Mouse (Mus musculus) G1E (cell line): ENCODE results near the gene Prss50.

Experiments used
- CTCF ChIP-seq: IDR thresholded peaks from 2 replicates; pipeline ENCODE4 v1.5.1; 2012; ENCODE audit warnings: low read depth, low read length, inconsistent platforms, mixed read lengths
- GATA1 ChIP-seq: IDR thresholded peaks from 2 replicates; pipeline ENCODE4 v1.6.1; 2012; ENCODE audit warnings: borderline replicate concordance, low read length, inconsistent platforms, mixed read lengths
- GATA2 ChIP-seq: IDR thresholded peaks from 2 replicates; pipeline ENCODE4 v1.6.1; 2012; ENCODE audit warnings: low read depth, low read length, inconsistent platforms, borderline replicate concordance
- POLR2AphosphoS5 ChIP-seq: IDR thresholded peaks from 2 replicates; pipeline ENCODE4 v1.6.1; 2012; ENCODE audit warnings: low read depth, low read length, inconsistent platforms; ENCODE audit not compliant: insufficient replicate concordance
- TAL1 ChIP-seq: conservative IDR thresholded peaks from 2 replicates; pipeline ENCODE4 v1.6.1; 2012; ENCODE audit warnings: low read depth, low read length, inconsistent platforms, mixed read lengths

DNA sequence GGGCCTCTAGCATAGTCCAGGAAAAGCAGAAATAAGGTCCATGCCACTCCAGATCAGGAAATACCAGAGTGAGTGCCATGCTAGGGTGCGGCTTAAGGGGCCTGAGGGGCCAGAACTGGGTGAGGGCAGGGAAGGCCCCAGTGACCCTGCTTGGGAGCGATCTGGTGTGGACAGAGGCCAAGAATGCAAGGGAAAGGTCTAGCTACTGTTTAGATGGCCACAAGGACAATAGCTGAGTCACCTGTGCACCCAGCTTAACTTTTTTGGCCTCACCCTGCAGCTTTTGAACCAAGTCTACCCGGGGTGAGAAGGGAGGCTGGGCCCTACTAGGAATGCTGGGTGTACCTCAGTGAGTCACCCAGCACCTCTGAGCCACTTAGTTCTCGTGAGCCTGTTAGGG lies 23.0 kb downstream of the Prss50 start:
- no peak for TF ChIP-seq CTCF
- no peak for TF ChIP-seq TAL1
- TF ChIP-seq GATA1 = no peak
- no peak for TF ChIP-seq POLR2AphosphoS5
- no peak for TF ChIP-seq GATA2
